Mouse (Mus musculus) embryonic facial prominence, embryonic 14.5 days (tissue): ENCODE measurements at regions not wholly inside any gene's neighbourhood (a gene's known extent, or its start where the extent isn't known, plus 50 kb on each side); places are given as distances from the start of the nearest gene placed in this dataset.

ENCODE experiments used
- ATAC-seq: fragments of 200-750 bp; cut with Nextera tagmentation; 2 replicates; pipeline ENCODE4 v1.8.0; 2017; ENCODE audit warnings: low read depth, moderate number of reproducible peaks, moderate TSS enrichment
- DNase-seq: peaks from one replicate; pipeline ENCODE4 v3.0.0-alpha.2; 2015; ENCODE audit warnings: low spot score
- H3K27ac ChIP-seq: fragments of 300-500 bp; sonication (generic); replicated peaks from 2 replicates; pipeline ENCODE4 v1.5.1; 2014; ENCODE audit warnings: low read depth, mild to moderate bottlenecking, low read length, moderate library complexity
- H3K27me3 ChIP-seq: fragments of 300-500 bp; sonication (generic); replicated peaks from 2 replicates; pipeline ENCODE4 v1.6.1; 2014; ENCODE audit warnings: low read length; ENCODE audit not compliant: control insufficient read depth, insufficient read depth
- H3K36me3 ChIP-seq: fragments of 300-500 bp; sonication (generic); 2 replicates; pipeline ENCODE4 v1.6.1; 2014; ENCODE audit warnings: low read length, mixed read lengths; ENCODE audit not compliant: control insufficient read depth, insufficient read depth
- H3K4me1 ChIP-seq: fragments of 300-500 bp; sonication (generic); 2 replicates; pipeline ENCODE4 v1.6.1; 2014; ENCODE audit warnings: antibody characterized with exemption, low read length; ENCODE audit not compliant: control insufficient read depth, insufficient read depth
- H3K4me2 ChIP-seq: fragments of 300-500 bp; sonication (generic); 2 replicates; pipeline ENCODE4 v1.6.1; 2014; ENCODE audit warnings: low read depth, mild to moderate bottlenecking, low read length, moderate library complexity, mixed read lengths
- H3K4me3 ChIP-seq: fragments of 300-500 bp; sonication (generic); 2 replicates; pipeline ENCODE4 v1.5.1; 2014; ENCODE audit warnings: low read depth, mild to moderate bottlenecking, low read length
- H3K9ac ChIP-seq: fragments of 300-500 bp; sonication (generic); 2 replicates; pipeline ENCODE4 v1.6.1; 2014; ENCODE audit warnings: low read depth, mild to moderate bottlenecking, low read length, moderate library complexity, mixed read lengths
- H3K9me3 ChIP-seq: fragments of 300-500 bp; sonication (generic); 2 replicates; pipeline ENCODE4 v1.6.1; 2016; ENCODE audit warnings: low read length; ENCODE audit not compliant: control insufficient read depth
- WGBS: fragments of 180-500 bp; shearing (Covaris S2); extraction: QIAGEN DNeasy Blood & Tissue Kit; methylation state at CpG from one replicate; pipeline ENCODE4 v1.1.7; 2014; 5-methylcytosine and 5-hydroxymethylcytosine counted together

GRCm38 (mm10) chr7:72696736-72697135 is 390.3 kb upstream of the Mctp2 start:
- no peaks in the 10 kb centered on the region for H3K36me3 ChIP-seq
- 92% methylated on average over 3 of the region's 3 CpGs for WGBS
- no peak for DNase-seq
- H3K4me2 ChIP-seq: no peak overlapping the region
- ATAC-seq: no peak
- H3K4me3 ChIP-seq: no peak overlapping the region
- no peaks in the 10 kb centered on the region for H3K27me3 ChIP-seq
- H3K9ac ChIP-seq: no peak overlapping the region
- H3K4me1 ChIP-seq: no peaks in the 10 kb centered on the region
- H3K27ac ChIP-seq: no peak overlapping the region
- no peaks in the 10 kb centered on the region for H3K9me3 ChIP-seq

- no peak overlapping the region for H3K27ac ChIP-seq
- H3K27me3 ChIP-seq: no peaks in the 10 kb centered on the region
- ATAC-seq: no peak; the same call in 1 of the 2 replicates
- H3K4me1 ChIP-seq: no peaks in the 10 kb centered on the region
- no peaks in the 10 kb centered on the region for H3K9me3 ChIP-seq
- no peaks in the 10 kb centered on the region for H3K36me3 ChIP-seq
- H3K9ac ChIP-seq: no peak overlapping the region
- DNase-seq: peak; percentile 44
- H3K4me2 ChIP-seq: no peak overlapping the region
- no peak overlapping the region for H3K4me3 ChIP-seq
- WGBS: 47% methylated on average over 5 of the region's 5 CpGs
Measured at GRCm38 (mm10) chr7:72703652-72704341, 397.4 kb upstream of the Mctp2 start.

- Histone ChIP-seq H3K27me3 (no peaks in the 10 kb centered on the region), H3K27ac (no peak overlapping the region), H3K4me1 (no peaks in the 10 kb centered on the region), H3K9ac (no peak overlapping the region), H3K4me3 (no peak overlapping the region), H3K4me2 (no peak overlapping the region), H3K9me3 (no peaks in the 10 kb centered on the region), H3K36me3 (no peaks in the 10 kb centered on the region)
- DNase-seq: peak; percentile 78
- peak; percentile 78; the same call in 1 of the 2 replicates for ATAC-seq
- WGBS: 41% methylated on average over 8 of the region's 8 CpGs
Measured at GRCm38 (mm10) chr7:72711193-72712131, 405.1 kb upstream of the Mctp2 start.

- 56% methylated on average over 5 of the region's 5 CpGs for WGBS
- Histone ChIP-seq H3K9ac (no peak overlapping the region), H3K4me3 (no peak overlapping the region), H3K4me2 (no peak overlapping the region), H3K36me3 (no peaks in the 10 kb centered on the region), H3K27me3 (no peaks in the 10 kb centered on the region), H3K9me3 (no peaks in the 10 kb centered on the region), H3K27ac (no peak overlapping the region), H3K4me1 (no peaks in the 10 kb centered on the region)
- ATAC-seq: no peak
- no peak for DNase-seq
Measured at GRCm38 (mm10) chr7:72715401-72715800, 409.0 kb upstream of the Mctp2 start.

- Histone ChIP-seq H3K9me3 (no peaks in the 10 kb centered on the region), H3K27ac (no peak overlapping the region), H3K27me3 (no peaks in the 10 kb centered on the region), H3K4me1 (no peaks in the 10 kb centered on the region), H3K36me3 (no peaks in the 10 kb centered on the region), H3K9ac (no peak overlapping the region), H3K4me2 (no peak overlapping the region), H3K4me3 (no peak overlapping the region)
- 32% methylated on average over 1 of the region's 1 CpGs for WGBS
- ATAC-seq: no peak
- no peak for DNase-seq
Measured at GRCm38 (mm10) chr7:72716051-72716450, 409.6 kb upstream of the Mctp2 start.

- Histone ChIP-seq H3K9me3 (no peaks in the 10 kb centered on the region), H3K36me3 (no peaks in the 10 kb centered on the region), H3K27ac (no peak overlapping the region), H3K9ac (no peak overlapping the region), H3K27me3 (no peaks in the 10 kb centered on the region), H3K4me3 (no peak overlapping the region), H3K4me1 (peaks cover 6% of the 10 kb centered on the region; the same call in 1 of the 2 replicates), H3K4me2 (no peak overlapping the region)
- 37% methylated on average over 9 of the region's 9 CpGs for WGBS
- DNase-seq: no peak
- ATAC-seq: no peak
Measured at GRCm38 (mm10) chr7:72726214-72726854, 419.9 kb upstream of the Mctp2 start.

GRCm38 (mm10) chr7:72737792-72738191 is 431.4 kb upstream of the Mctp2 start:
- no peak overlapping the region for H3K9ac ChIP-seq
- H3K27ac ChIP-seq: no peak overlapping the region
- peak; percentile 52 for DNase-seq
- H3K4me2 ChIP-seq: no peak overlapping the region
- peaks cover 4% of the 10 kb centered on the region for H3K4me1 ChIP-seq
- H3K36me3 ChIP-seq: no peaks in the 10 kb centered on the region
- no peak overlapping the region for H3K4me3 ChIP-seq
- no peak for ATAC-seq
- no peaks in the 10 kb centered on the region for H3K9me3 ChIP-seq
- H3K27me3 ChIP-seq: no peaks in the 10 kb centered on the region
- WGBS: 62% methylated on average over 8 of the region's 8 CpGs

GRCm38 (mm10) chr7:72738324-72738944 is 432.0 kb upstream of the Mctp2 start:
- Histone ChIP-seq H3K36me3 (no peaks in the 10 kb centered on the region), H3K4me1 (peaks cover 4% of the 10 kb centered on the region), H3K9ac (no peak overlapping the region), H3K4me3 (no peak overlapping the region), H3K4me2 (no peak overlapping the region), H3K27me3 (no peaks in the 10 kb centered on the region), H3K9me3 (no peaks in the 10 kb centered on the region), H3K27ac (no peak overlapping the region)
- DNase-seq: no peak
- 48% methylated on average over 13 of the region's 13 CpGs for WGBS
- ATAC-seq: no peak
